Mouse (Mus musculus): ENCODE measurements around the gene Hs6st3.

- TF ChIP-seq CTCF (IDR thresholded peaks at IDR 0.05; ENCODE audit: low read depth), result no peak
- TF ChIP-seq EP300 (IDR thresholded peaks at IDR 0.05; ENCODE audit: low read depth), result no peak
Measured at GRCm38 (mm10) chr14:119123582-119123981, 14.6 kb upstream of the Hs6st3 start.
